Mouse (Mus musculus) neural tube, embryonic 12.5 days (tissue): ENCODE measurements around the gene Rabl3. TPM values are rescaled to one million over a fixed set of nuclear protein-coding genes. Genes with fewer than 3 reads are reported as not detected.
A peak's percentile ranks its signal among the peaks of the same experiment; 100 is the strongest.

Experiments used
- ATAC-seq: fragments of 200-750 bp; cut with Nextera tagmentation; 2 replicates; pipeline ENCODE4 v1.8.0; 2017; ENCODE audit warnings: low read depth, mild to moderate bottlenecking, moderate TSS enrichment, moderate library complexity; ENCODE audit not compliant: low FRiP score
- H3K27ac ChIP-seq: fragments of 300-500 bp; sonication (generic); 2 replicates; pipeline ENCODE4 v1.5.1; 2016
- H3K27me3 ChIP-seq: fragments of 300-500 bp; sonication (generic); replicated peaks from 2 replicates; pipeline ENCODE4 v1.6.1; 2016; ENCODE audit warnings: mild to moderate bottlenecking
- H3K36me3 ChIP-seq: fragments of 300-500 bp; sonication (generic); 2 replicates; pipeline ENCODE4 v1.6.1; 2016; ENCODE audit warnings: mild to moderate bottlenecking
- H3K4me1 ChIP-seq: fragments of 300-500 bp; sonication (generic); 2 replicates; pipeline ENCODE4 v1.6.1; 2016
- H3K4me2 ChIP-seq: fragments of 300-500 bp; sonication (generic); replicated peaks from 2 replicates; pipeline ENCODE4 v1.6.1; 2016; ENCODE audit warnings: mild to moderate bottlenecking
- H3K4me3 ChIP-seq: fragments of 300-500 bp; sonication (generic); 2 replicates; pipeline ENCODE4 v1.5.1; 2016
- H3K9ac ChIP-seq: fragments of 300-500 bp; sonication (generic); 2 replicates; pipeline ENCODE4 v1.6.1; 2016; ENCODE audit warnings: mild to moderate bottlenecking
- H3K9me3 ChIP-seq: fragments of 300-500 bp; sonication (generic); 2 replicates; pipeline ENCODE4 v1.6.1; 2016; ENCODE audit warnings: mild to moderate bottlenecking
- WGBS: fragments of 180-500 bp; shearing (Covaris S2); methylation state at CpG from one replicate; pipeline ENCODE4 v1.1.7; 2016; 5-methylcytosine and 5-hydroxymethylcytosine counted together
- polyA plus RNA-seq: library from polyadenylated mRNA; unstranded; fragments of >200 nt; fragmentation: Nextera tagmentation; extraction: Ambion mirVana; gene quantifications from 2 replicates; pipeline ENCODE4 v1.2.1, GENCODE M21; 2016

Gene Rabl3
- polyA plus RNA-seq, result 28.6 and 29.5 TPM in 2 replicates

DNA sequence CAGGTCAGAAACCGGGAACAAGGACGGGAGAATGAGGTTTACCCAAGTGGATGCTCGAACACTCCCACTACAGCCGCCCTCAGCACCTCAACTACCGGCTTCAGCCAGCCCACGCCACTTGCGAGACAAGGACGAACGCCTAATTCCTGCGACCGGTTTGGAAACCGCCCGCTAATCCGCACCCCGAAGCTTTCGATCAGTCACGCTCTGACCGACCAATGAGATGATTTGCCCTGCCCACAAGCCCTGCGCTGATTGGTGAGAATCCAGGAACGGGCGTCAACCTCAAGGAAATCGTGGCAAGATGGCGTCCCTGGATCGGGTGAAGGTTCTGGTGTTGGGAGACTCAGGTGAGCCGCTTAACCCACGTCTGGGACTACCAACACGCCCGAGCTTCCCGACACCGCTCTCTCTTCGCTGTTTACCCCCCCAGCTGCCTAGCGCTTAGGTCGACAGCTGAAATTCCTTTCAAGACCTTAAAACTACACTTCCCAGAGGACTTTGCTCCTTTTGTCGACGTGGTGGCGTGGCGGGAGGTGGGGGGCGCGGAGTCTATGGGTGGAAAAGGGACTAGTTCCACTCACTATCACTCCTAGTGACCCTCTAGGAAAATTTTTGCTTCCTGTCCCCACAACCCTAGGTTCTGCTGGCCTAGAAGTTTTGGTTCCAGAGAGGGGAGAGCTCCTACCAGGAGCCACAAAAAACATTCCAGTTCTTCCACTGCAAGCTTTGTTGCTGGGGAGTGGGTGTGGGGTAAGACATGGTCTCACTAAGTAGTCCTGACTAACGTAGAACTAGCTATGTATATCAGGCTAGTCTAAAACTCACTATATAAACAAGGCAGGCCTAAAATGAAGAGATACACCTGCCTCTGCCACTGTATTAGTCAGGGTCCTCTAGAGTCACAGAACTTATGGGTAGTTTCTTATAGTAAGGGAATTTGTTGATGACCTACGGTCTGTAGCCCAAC, at the start of gene Rabl3, which contains the start of gene Gtf2e1:
Gene Rabl3, plus strand, starts transcription at position 275 of the 970 bp plus-strand sequence.
Gene Gtf2e1, minus strand, starts transcription at position 179 of the 970 bp plus-strand sequence.
- peaks cover 19% of the 10 kb centered on the region for H3K36me3 ChIP-seq
- ATAC-seq, result peak; percentile 99
- peaks cover 24% of the 10 kb centered on the region for H3K4me1 ChIP-seq
- H3K27me3 ChIP-seq, result no peaks in the 10 kb centered on the region
- H3K9ac ChIP-seq, result peak within 1 kb of the TSS; percentile 78
- peak within 1 kb of the TSS; percentile 67 for H3K4me2 ChIP-seq
- 2% methylated on average over 41 of the region's 41 CpGs for WGBS
- peak within 1 kb of the TSS; percentile 56 for H3K4me3 ChIP-seq
- no peaks in the 10 kb centered on the region for H3K9me3 ChIP-seq
- peak within 1 kb of the TSS; percentile 63; the same call in 1 of the 2 replicates for H3K27ac ChIP-seq

DNA sequence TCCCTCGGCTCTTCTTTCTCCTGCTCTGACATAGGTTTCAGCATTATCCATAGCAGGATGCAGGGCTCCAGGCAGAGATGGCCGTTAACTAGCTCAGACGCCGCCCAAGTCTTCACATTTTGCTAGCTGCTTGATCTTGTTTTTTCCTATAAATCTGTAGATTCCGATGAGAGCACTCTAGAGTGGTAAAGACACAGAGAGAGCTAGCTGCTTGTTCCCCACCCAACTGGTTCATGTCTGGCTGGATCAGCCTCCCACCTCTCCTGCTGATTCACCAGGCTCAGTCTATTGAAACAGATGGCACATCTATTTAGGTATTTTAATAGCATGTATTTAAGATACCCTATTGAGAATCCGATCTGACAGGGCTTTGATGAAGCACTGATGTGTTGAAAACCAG, 44.7 kb upstream of the Rabl3 start:
- H3K4me3 ChIP-seq, result no peak overlapping the region
- H3K27me3 ChIP-seq, result no peaks in the 10 kb centered on the region
- H3K9me3 ChIP-seq, result no peaks in the 10 kb centered on the region
- no peak for ATAC-seq
- H3K36me3 ChIP-seq, result no peaks in the 10 kb centered on the region
- H3K9ac ChIP-seq, result no peak overlapping the region
- no peaks in the 10 kb centered on the region for H3K4me1 ChIP-seq
- H3K27ac ChIP-seq, result no peak overlapping the region
- no peak overlapping the region for H3K4me2 ChIP-seq
- WGBS, result 79% methylated on average over 6 of the region's 6 CpGs

DNA sequence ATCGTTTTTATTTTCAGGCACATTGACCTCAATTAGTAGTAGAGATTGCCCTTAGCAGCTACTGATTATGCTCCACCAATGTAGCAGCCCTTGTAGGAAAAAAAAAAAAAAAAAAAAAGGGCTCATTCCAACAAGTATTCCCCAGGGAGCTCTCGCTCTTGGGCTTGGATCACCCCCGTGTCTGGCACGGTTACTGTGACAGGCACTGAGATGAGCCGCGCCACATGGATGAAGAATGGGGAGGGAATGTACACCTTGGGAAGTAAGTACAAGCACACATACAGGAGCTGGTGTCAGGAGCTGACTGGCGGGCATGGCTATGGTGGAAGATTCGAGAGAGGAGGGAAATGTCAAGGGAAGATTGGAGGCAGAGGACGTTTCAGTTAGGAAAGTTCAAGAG, 41.1 kb upstream of the Rabl3 start:
- Histone ChIP-seq H3K4me3 (no peak overlapping the region), H3K27ac (no peak overlapping the region), H3K4me1 (no peaks in the 10 kb centered on the region), H3K9me3 (no peaks in the 10 kb centered on the region), H3K4me2 (no peak overlapping the region), H3K36me3 (no peaks in the 10 kb centered on the region), H3K9ac (no peak overlapping the region), H3K27me3 (no peaks in the 10 kb centered on the region)
- ATAC-seq, result no peak
- WGBS, result 80% methylated on average over 9 of the region's 9 CpGs

DNA sequence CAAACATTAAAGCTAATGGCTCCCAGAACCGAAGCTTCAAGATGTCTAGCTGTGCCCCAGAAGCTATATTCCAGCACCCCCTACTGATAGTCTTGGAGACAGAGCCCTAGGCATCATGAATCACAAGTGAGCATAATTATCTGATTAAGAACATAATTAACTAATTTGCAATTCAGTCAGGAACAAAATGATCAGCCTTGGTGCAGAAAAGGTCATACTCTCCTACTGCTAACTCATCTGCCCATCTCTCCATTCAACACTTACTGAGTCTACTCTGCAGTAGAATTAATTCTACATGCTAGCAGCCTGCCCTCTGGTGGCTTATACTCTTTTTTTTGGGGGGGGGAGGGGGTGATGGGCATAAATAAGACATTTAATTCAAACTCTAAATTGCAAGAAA, 35.2 kb upstream of the Rabl3 start:
- Histone ChIP-seq H3K9me3 (no peaks in the 10 kb centered on the region), H3K4me3 (no peak overlapping the region), H3K27ac (no peak overlapping the region), H3K27me3 (no peaks in the 10 kb centered on the region), H3K4me2 (no peak overlapping the region), H3K36me3 (no peaks in the 10 kb centered on the region), H3K4me1 (no peaks in the 10 kb centered on the region), H3K9ac (no peak overlapping the region)
- 53% methylated on average over 1 of the region's 1 CpGs for WGBS
- no peak for ATAC-seq

DNA sequence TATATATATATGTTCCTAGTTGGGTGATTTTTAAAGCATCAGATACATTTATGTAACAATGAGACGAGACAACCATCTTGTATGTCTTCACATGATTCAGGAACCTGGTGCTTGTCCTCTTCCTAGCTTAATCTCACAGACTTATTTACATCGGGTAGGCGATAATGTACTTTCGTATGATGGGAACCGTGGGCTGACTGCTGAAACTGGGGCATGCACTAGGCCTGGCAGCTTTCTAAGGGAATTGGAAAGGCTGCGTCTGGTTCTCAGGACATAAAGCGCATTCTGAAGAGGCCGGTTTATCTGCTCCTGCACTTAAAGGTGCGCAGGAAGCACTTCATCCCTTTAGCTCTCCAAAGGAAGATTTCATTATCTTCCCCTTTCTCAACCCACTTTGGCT, 32.9 kb upstream of the Rabl3 start:
- Histone ChIP-seq H3K4me1 (no peaks in the 10 kb centered on the region), H3K27me3 (no peaks in the 10 kb centered on the region), H3K9me3 (no peaks in the 10 kb centered on the region), H3K9ac (no peak overlapping the region), H3K4me3 (no peak overlapping the region), H3K4me2 (no peak overlapping the region), H3K36me3 (peaks cover 13% of the 10 kb centered on the region), H3K27ac (no peak overlapping the region)
- 94% methylated on average over 9 of the region's 9 CpGs for WGBS
- no peak for ATAC-seq

DNA sequence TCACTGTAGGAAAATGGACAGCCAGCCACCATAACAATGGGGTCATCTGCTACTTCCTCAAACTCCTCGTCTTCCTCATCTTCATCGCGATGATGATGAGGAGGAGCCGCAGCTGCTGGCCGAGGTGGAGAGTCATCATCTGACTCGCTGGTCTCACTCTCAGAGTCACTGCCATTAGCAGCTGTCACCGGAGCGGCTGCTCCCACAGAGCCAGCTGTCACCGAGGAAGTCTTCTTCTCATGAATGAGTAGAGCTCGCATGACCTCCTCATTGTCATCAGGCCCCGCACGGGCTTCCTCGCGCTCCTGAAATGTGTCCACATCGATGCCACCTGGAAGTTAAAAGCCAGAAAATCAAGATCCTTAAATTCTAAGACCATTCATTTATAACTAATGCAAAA, 28.2 kb upstream of the Rabl3 start:
- Histone ChIP-seq H3K27ac (no peak overlapping the region), H3K4me1 (no peaks in the 10 kb centered on the region), H3K27me3 (no peaks in the 10 kb centered on the region), H3K4me3 (no peak overlapping the region), H3K36me3 (peaks cover 22% of the 10 kb centered on the region), H3K4me2 (no peak overlapping the region), H3K9me3 (no peaks in the 10 kb centered on the region), H3K9ac (no peak overlapping the region)
- no peak for ATAC-seq
- WGBS, result 93% methylated on average over 15 of the region's 15 CpGs

DNA sequence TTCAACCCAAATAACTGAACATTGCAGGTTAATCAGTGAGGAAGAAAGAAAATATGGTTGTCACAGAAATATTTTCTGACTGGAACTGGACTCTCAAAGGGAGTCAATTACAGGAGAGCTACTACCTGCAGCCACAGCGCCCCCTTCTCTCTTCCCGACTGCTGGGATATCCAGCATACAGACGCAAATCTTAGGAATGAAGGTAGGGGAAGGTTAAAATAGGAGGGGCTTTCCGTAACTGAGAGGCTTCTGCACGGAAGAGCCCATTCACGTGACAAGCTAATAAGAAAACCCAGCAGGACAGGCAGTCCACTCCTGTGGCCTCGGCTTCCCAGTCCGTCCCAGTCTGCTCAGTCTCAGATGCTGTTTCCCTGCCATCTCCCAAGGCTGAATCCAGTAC, 25.0 kb upstream of the Rabl3 start:
- no peak for ATAC-seq
- WGBS, result 81% methylated on average over 8 of the region's 8 CpGs
- H3K4me1 ChIP-seq, result no peaks in the 10 kb centered on the region
- H3K36me3 ChIP-seq, result peaks cover 29% of the 10 kb centered on the region
- H3K4me2 ChIP-seq, result no peak overlapping the region
- no peaks in the 10 kb centered on the region for H3K27me3 ChIP-seq
- no peak overlapping the region for H3K9ac ChIP-seq
- no peaks in the 10 kb centered on the region for H3K9me3 ChIP-seq
- H3K27ac ChIP-seq, result no peak overlapping the region
- H3K4me3 ChIP-seq, result no peak overlapping the region

DNA sequence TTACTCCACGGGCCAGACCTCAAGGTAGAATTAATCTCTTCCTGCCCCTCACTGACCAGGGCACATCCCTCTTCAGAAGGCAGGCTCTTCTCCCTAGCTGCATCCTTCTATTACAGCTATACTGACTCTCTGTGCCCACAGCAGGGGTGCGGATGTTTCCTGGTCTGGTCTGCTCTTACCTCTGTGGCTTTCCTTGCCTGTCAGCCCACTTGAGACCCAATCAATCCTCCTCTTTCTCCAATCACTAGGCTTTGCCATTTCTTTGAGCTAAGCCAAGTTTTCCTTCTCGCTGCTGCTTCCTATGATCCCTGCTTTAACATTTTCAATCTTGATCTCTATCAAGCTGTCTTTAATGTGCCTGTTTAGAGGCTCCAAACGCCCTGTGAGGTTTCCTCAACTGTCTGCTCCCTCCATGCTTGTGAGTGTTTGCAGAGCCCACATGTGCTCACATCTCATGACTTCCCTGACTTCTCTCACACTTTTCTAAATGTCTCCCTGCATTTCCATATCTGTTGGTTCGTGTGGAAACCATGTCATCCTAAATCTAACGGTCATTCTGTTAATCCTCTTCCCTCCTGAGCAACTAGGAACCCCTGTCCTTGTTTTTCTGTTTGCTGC, 23.2 kb upstream of the Rabl3 start:
- Histone ChIP-seq H3K36me3 (peaks cover 35% of the 10 kb centered on the region), H3K9ac (no peak overlapping the region), H3K4me2 (no peak overlapping the region), H3K27me3 (no peaks in the 10 kb centered on the region), H3K4me1 (no peaks in the 10 kb centered on the region), H3K27ac (no peak overlapping the region), H3K9me3 (no peaks in the 10 kb centered on the region), H3K4me3 (no peak overlapping the region)
- no peak for ATAC-seq
- WGBS, result 85% methylated on average over 6 of the region's 6 CpGs

DNA sequence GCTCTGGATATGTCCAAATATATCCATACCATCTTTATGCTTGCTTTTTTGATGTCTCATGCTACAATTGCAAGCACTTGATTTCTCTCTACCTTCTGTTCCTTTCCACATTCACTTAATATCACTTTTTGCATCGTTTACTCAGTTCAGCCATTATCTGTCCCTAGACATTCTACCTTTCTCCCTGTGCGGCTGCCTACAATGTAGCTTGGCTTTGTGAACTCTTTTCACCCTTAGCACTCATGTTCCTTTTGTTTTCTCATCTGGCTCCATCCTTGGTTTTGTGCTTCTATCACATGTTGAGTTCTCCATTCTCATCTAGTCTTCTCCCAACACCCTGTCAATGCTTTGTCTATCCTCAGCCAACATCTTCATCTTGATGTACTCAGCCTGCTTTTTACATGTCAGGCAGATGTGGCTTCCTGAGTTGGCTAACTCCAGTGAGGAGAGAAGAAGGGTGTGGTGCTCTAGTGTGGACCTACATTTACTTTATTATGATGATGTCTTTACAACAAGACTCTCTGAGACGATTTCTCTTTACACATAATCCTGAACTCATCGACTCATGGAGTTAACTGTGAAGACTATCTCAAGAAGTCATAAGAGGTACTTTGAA, 22.0 kb upstream of the Rabl3 start:
- Histone ChIP-seq H3K4me2 (no peak overlapping the region), H3K4me3 (no peak overlapping the region), H3K27ac (no peak overlapping the region), H3K36me3 (peaks cover 41% of the 10 kb centered on the region), H3K9me3 (no peaks in the 10 kb centered on the region), H3K4me1 (no peaks in the 10 kb centered on the region), H3K27me3 (no peaks in the 10 kb centered on the region), H3K9ac (no peak overlapping the region)
- 94% methylated on average over 4 of the region's 4 CpGs for WGBS
- no peak for ATAC-seq

DNA sequence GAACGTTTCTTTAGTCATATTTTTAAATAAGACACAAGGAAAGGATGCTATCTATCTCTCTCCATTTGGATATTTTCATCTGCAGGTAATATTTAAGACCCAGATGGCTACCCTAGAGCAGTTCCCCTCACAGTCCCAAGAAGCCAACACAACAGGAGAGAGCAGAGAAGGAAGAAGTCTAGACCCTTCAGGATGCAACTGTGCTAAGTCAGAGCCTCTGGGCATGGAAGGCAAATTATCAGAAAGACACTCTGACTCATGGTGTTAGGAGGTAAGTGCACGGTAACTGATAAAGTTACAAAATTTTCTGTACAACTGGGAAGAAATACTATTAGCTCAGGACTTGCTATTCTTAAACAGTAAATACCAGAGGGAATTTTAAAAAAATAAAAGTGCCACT, 21.0 kb upstream of the Rabl3 start:
- 88% methylated on average over 2 of the region's 2 CpGs for WGBS

DNA sequence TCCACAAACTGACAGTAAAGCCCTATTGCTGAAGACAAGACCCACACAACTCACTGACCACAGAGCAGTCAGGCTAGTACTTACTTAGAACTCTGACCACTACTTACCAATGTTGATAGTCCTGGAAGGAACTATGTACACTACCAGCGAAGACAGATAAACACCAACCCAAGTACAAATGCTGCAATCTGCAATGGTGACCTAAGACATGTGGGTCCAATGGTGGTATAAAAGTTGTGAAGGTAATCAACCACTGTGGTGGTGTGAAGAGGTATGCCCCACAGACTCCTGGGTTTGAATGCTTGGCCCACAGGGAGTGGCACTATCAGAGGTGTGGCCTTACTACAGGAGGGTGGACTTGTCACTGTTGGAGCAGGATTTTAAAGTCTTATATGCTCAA, 20.0 kb upstream of the Rabl3 start:
- no peak overlapping the region for H3K4me3 ChIP-seq
- 100% methylated on average over 1 of the region's 1 CpGs for WGBS
- H3K27ac ChIP-seq, result no peak overlapping the region
- no peaks in the 10 kb centered on the region for H3K4me1 ChIP-seq
- H3K9me3 ChIP-seq, result peaks cover 6% of the 10 kb centered on the region; the same call in 1 of the 2 replicates
- H3K27me3 ChIP-seq, result no peaks in the 10 kb centered on the region
- no peak for ATAC-seq
- peaks cover 57% of the 10 kb centered on the region for H3K36me3 ChIP-seq
- H3K9ac ChIP-seq, result no peak overlapping the region
- H3K4me2 ChIP-seq, result no peak overlapping the region

More for the DNA sequence above, 21.0 kb upstream of the Rabl3 start:
- H3K4me1 ChIP-seq, result no peaks in the 10 kb centered on the region
- H3K27me3 ChIP-seq, result no peaks in the 10 kb centered on the region
- H3K4me2 ChIP-seq, result no peak overlapping the region
- no peak for ATAC-seq
- no peak overlapping the region for H3K27ac ChIP-seq
- no peak overlapping the region for H3K4me3 ChIP-seq
- H3K36me3 ChIP-seq, result peaks cover 46% of the 10 kb centered on the region
- peaks cover 3% of the 10 kb centered on the region; the same call in 1 of the 2 replicates for H3K9me3 ChIP-seq
- H3K9ac ChIP-seq, result no peak overlapping the region
